Mouse (Mus musculus) CH12.LX (cell line): ENCODE data around the gene Dph6. TPM values are rescaled to one million over a fixed set of nuclear protein-coding genes. Genes with fewer than 3 reads are reported as not detected.

ENCODE experiments used
- DNase-seq: peaks from one replicate; pipeline ENCODE4 v3.0.0-alpha.2; 2013; ENCODE audit errors: extremely low read depth
- H3K27ac ChIP-seq: 2 replicates; pipeline ENCODE4 v1.5.1; 2012; ENCODE audit warnings: low read depth, mild to moderate bottlenecking, control low read depth, moderate library complexity; ENCODE audit not compliant: insufficient read depth
- H3K27me3 ChIP-seq: replicated peaks from 2 replicates; pipeline ENCODE3; 2012; ENCODE audit warnings: inconsistent platforms
- H3K36me3 ChIP-seq, 2 experiments: replicated peaks in 1 of 2; 2 replicates each; pipeline versions ENCODE3 to v1.6.1; 2012; ENCODE audit warnings: inconsistent platforms in 1 of 2, low read length in 1 of 2, mild to moderate bottlenecking in 1 of 2, mixed read lengths in 1 of 2, moderate library complexity in 1 of 2; ENCODE audit not compliant: control insufficient read depth in 1 of 2, insufficient read depth in 1 of 2
- H3K4me1 ChIP-seq, 2 experiments: 2 replicates each; pipeline ENCODE4 v1.6.1; 2012; ENCODE audit warnings: inconsistent platforms in 1 of 2, moderate library complexity in 1 of 2; ENCODE audit not compliant: insufficient read depth in 2 of 2, control insufficient read depth in 1 of 2
- H3K4me2 ChIP-seq: 2 replicates; pipeline ENCODE4 v1.6.1; 2012; ENCODE audit warnings: low read depth, mild to moderate bottlenecking, control low read depth; ENCODE audit not compliant: poor library complexity, insufficient read depth, severe bottlenecking
- H3K4me3 ChIP-seq, 3 experiments: fragments of 150-350 bp in 1 of 3; sonication (generic) in 1 of 3; replicated peaks in 1 of 3; 2 replicates each; pipeline versions ENCODE3 to v1.5.1; 2011 to 2012; ENCODE audit warnings: low read depth in 2 of 3, low read length in 2 of 3, mild to moderate bottlenecking in 2 of 3, moderate library complexity in 2 of 3, control low read depth in 1 of 3, improper control_type of control experiment in 1 of 3, inconsistent platforms in 1 of 3, mixed read lengths in 1 of 3; ENCODE audit not compliant: poor library complexity in 1 of 3
- H3K79me2 ChIP-seq: replicated peaks from 2 replicates; pipeline ENCODE4 v1.6.1; 2012; ENCODE audit warnings: mild to moderate bottlenecking, moderate library complexity; ENCODE audit not compliant: control insufficient read depth, poor library complexity, insufficient read depth, severe bottlenecking; ENCODE audit errors: extremely low read depth
- H3K9ac ChIP-seq: 2 replicates; pipeline ENCODE4 v1.6.1; 2012; ENCODE audit warnings: low read depth, mild to moderate bottlenecking, control low read depth, moderate library complexity; ENCODE audit not compliant: insufficient read depth
- H3K9me3 ChIP-seq: replicated peaks from 2 replicates; pipeline ENCODE3; 2012; ENCODE audit warnings: low read length, inconsistent platforms, mixed read lengths
- BHLHE40 ChIP-seq: IDR thresholded peaks from 2 replicates; pipeline ENCODE4 v1.6.1; 2011; ENCODE audit warnings: mild to moderate bottlenecking, low read depth, low read length, improper control_type of control experiment
- CTCF ChIP-seq, 2 experiments: IDR thresholded peaks in 1 of 2; conservative IDR thresholded peaks in 1 of 2; 2 replicates each; pipeline ENCODE4 v1.5.1; 2011 to 2012; ENCODE audit warnings: low read depth in 2 of 2, low read length in 2 of 2, improper control_type of control experiment in 1 of 2, inconsistent platforms in 1 of 2, mild to moderate bottlenecking in 1 of 2, moderate library complexity in 1 of 2
- ELF1 ChIP-seq: IDR thresholded peaks from 2 replicates; pipeline ENCODE4 v1.6.1; 2014; ENCODE audit warnings: low read depth, mild to moderate bottlenecking, inconsistent platforms, low read length, improper control_type of control experiment
- EP300 ChIP-seq: IDR thresholded peaks from 2 replicates; pipeline ENCODE4 v1.6.1; 2011; ENCODE audit warnings: low read length, improper control_type of control experiment
- ETS1 ChIP-seq: conservative IDR thresholded peaks from 2 replicates; pipeline ENCODE4 v1.6.1; 2012; ENCODE audit warnings: low read depth, mild to moderate bottlenecking, inconsistent platforms, low read length, improper control_type of control experiment, moderate library complexity
- GABPA ChIP-seq: IDR thresholded peaks from 2 replicates; pipeline ENCODE4 v1.6.1; 2012; ENCODE audit warnings: low read depth, low read length, improper control_type of control experiment, inconsistent platforms; ENCODE audit not compliant: insufficient replicate concordance
- KAT2A ChIP-seq: IDR thresholded peaks from 2 replicates; pipeline ENCODE4 v1.6.1; 2012; ENCODE audit warnings: low read length, improper control_type of control experiment, inconsistent platforms; ENCODE audit not compliant: insufficient replicate concordance
- MXI1 ChIP-seq: IDR thresholded peaks from 2 replicates; pipeline ENCODE4 v1.6.1; 2011; ENCODE audit warnings: mild to moderate bottlenecking, low read depth, low read length, improper control_type of control experiment
- MYC ChIP-seq: IDR thresholded peaks from 2 replicates; pipeline ENCODE4 v1.6.1; 2011; ENCODE audit warnings: low read depth, mild to moderate bottlenecking, improper control_type of control experiment, low read length
- NELFE ChIP-seq: IDR thresholded peaks from 2 replicates; pipeline ENCODE4 v1.6.1; 2011; ENCODE audit warnings: low read depth, low read length, improper control_type of control experiment
- PAX5 ChIP-seq: IDR thresholded peaks from 2 replicates; pipeline ENCODE4 v1.6.1; 2012; ENCODE audit warnings: low read length, inconsistent platforms, mixed read lengths
- POLR2A ChIP-seq: IDR thresholded peaks from 2 replicates; pipeline ENCODE4 v1.6.1; 2011; ENCODE audit warnings: low read depth, mild to moderate bottlenecking, improper control_type of control experiment, low read length
- POLR2AphosphoS2 ChIP-seq: IDR thresholded peaks from 2 replicates; pipeline ENCODE4 v1.6.1; 2011; ENCODE audit warnings: low read depth, low read length, improper control_type of control experiment
- RAD21 ChIP-seq: IDR thresholded peaks from 2 replicates; pipeline ENCODE4 v1.6.1; 2011; ENCODE audit warnings: low read depth, mild to moderate bottlenecking, low read length, improper control_type of control experiment, moderate library complexity
- TBP ChIP-seq: conservative IDR thresholded peaks from 2 replicates; pipeline ENCODE4 v1.6.1; 2011; ENCODE audit warnings: low read depth, low read length, improper control_type of control experiment
- USF1 ChIP-seq: IDR thresholded peaks from 2 replicates; pipeline ENCODE4 v1.6.1; 2014; ENCODE audit warnings: low read depth, mild to moderate bottlenecking, inconsistent platforms, low read length, improper control_type of control experiment
- ZC3H11A ChIP-seq: IDR thresholded peaks from 2 replicates; pipeline ENCODE4 v1.6.1; 2012; ENCODE audit warnings: low read depth, mild to moderate bottlenecking, inconsistent platforms, low read length, improper control_type of control experiment
- ZKSCAN1 ChIP-seq: IDR thresholded peaks from 2 replicates; pipeline ENCODE4 v1.6.1; 2012; ENCODE audit warnings: low read depth, inconsistent platforms, low read length, improper control_type of control experiment, borderline replicate concordance
- ZNF384 ChIP-seq: IDR thresholded peaks from 2 replicates; pipeline ENCODE4 v1.6.1; 2012; ENCODE audit warnings: low read depth, low read length, improper control_type of control experiment, inconsistent platforms
- dilution Hi-C: fragments of 300-500 bp; cut with MboI; formaldehyde crosslinking; loops from 2 replicates; pipeline ENCODE4 v1.14.3; 2020; ENCODE audit warnings: low sequenced_read_pairs; ENCODE audit not compliant: extremely low pct_unique_long_range_greater_than_20kb, extremely low pct_ligation_motif_present
- in situ Hi-C: fragments of 300-500 bp; cut with MboI; formaldehyde crosslinking; loops from 3 replicates; pipeline ENCODE4 v1.14.3; 2019; ENCODE audit warnings: low sequenced_read_pairs, low pct_ligation_motif_present, low pct_unique_long_range_greater_than_20kb, mixed read lengths
- polyA plus RNA-seq: library from polyadenylated mRNA; unstranded; fragments of >175 nt; gene quantifications from 2 replicates; pipeline ENCODE4 v1.2.1, GENCODE M21; 2012; ENCODE audit warnings: low read depth; ENCODE audit not compliant: insufficient read length
- total RNA-seq, 2 experiments: library from RNA; depleted of rRNA; stranded (reverse); fragments of 300-350 nt in 1 of 2; fragments of >200 nt in 1 of 2; gene quantifications; 2 replicates each; pipeline ENCODE4 v1.2.3; 2012 to 2014

The Dph6 gene
- total and polyA plus RNA-seq, 3 experiments: 11.1 to 25.2 (median 18.3) TPM

GRCm38 (mm10) chr2:114654365-114655239 is at the start of gene Dph6 (continued):
- no peak; the same call in 1 of the 2 replicates for TF ChIP-seq GABPA
- TF ChIP-seq, all 38 proteins: peak for 17

DNA sequence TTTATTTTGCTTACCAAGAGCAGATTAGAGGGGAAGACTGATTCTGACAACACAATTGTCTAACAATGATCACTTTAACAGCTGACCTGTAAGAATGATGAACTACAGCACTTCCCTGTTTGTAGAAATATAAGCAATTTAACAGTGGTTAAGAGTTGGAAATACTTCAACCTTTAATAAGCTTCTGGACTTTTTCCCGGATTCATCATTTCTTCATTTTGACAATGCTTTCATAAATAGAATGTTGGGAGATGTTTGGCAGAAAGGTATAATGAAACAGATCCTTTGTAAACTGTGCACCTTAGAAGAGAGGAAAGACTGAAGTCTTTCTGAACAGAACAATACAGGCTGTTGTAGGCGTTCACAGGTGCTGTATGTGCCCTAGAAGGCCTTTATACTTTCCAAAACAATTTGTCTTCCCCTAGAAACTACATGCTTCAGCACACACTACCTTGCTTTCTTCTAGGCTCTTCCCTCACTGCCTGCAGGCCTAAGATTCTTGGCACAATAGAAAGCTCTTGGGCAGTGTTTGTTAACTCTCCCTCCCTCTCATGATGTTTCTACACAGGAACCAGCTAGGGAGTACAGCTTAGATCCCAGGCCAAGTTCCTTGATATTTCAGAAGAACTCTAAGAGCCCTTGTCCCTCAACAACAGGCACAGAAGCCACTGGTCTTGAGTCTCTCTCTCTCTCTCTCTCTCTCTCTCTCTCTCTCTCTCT is 46.4 kb upstream of the Dph6 start:
- no peak overlapping the region for H3K4me3 ChIP-seq
- H3K4me2 ChIP-seq: no peak overlapping the region
- H3K27me3 ChIP-seq: no peaks in the 10 kb centered on the region
- H3K36me3 ChIP-seq: no peaks in the 10 kb centered on the region
- dilution Hi-C loops (no loop called here), in situ Hi-C loops (no loop called here)
- no peak for DNase-seq
- no peak overlapping the region for H3K27ac ChIP-seq
- no peak overlapping the region for H3K9ac ChIP-seq
- no peaks in the 10 kb centered on the region for H3K79me2 ChIP-seq
- TF ChIP-seq NELFE (no peak), POLR2A (no peak), RAD21 (no peak), PAX5 (no peak), MYC (no peak), ZC3H11A (no peak), GABPA (no peak), USF1 (no peak), ELF1 (no peak), POLR2AphosphoS2 (no peak), ZNF384 (no peak), BHLHE40 (no peak), TBP (no peak), KAT2A (no peak), CTCF (conservative IDR thresholded peaks at IDR 0.05 in 1 of 2, IDR thresholded peaks at IDR 0.05 in 1 of 2; ENCODE audit: low read depth in 2 of 2, low read length in 2 of 2) (no peak), EP300 (no peak), ETS1 (no peak), MXI1 (no peak), ZKSCAN1 (no peak)
- no peaks in the 10 kb centered on the region for H3K4me1 ChIP-seq
- no peaks in the 10 kb centered on the region for H3K9me3 ChIP-seq
